Mouse (Mus musculus) ES-Bruce4 (cell line): Measurements from ENCODE around the gene Adora2a.
"Not testable (repeated sequence)": the region's sequence is repeated elsewhere in the genome, so short reads cannot be mapped to it uniquely, and the experiment has no call there.

Experiments
- CTCF ChIP-seq: IDR thresholded peaks from one replicate; pipeline ENCODE4 v1.8.1; 2011; ENCODE audit warnings: low read depth, low read length
- EP300 ChIP-seq: IDR thresholded peaks from 2 replicates; pipeline ENCODE4 v1.6.1; 2011; ENCODE audit warnings: low read depth, low read length; ENCODE audit not compliant: insufficient read depth
- POLR2A ChIP-seq: IDR thresholded peaks from one replicate; pipeline ENCODE4 v1.8.1; 2011; ENCODE audit warnings: low read length; ENCODE audit not compliant: insufficient read depth

DNA sequence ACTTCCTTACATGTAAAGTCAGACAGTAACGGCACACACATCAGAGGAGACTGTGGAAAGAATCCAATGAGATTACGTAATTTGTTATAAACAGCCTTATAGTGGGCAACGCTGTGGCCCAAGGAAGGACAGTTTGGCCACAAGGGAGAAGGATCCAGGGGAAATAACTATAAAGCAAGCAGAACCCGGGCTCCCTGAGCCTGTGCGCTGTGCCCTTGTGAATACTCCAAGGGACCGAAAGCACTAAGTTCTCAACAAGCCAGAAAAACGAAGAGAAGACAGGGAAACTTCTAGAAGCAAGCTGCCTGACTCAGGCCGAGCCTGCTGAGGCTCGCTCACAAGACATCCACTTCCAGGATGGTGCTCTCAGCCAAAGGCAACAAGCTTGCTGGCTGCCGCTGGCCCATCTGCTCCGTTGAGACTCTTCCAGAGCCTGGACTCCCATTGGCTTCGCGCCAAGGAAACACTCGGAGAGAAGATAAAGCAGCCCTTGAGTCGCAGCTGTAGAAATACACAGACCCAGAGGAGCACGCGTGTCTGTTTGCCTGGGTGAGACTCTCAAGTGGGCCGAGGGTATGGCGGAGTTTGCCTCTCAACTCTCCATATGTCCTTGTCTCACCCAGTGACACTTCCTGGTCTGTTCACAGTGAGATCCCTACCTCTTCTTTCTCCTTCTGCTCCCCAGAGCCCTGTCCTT is 57.1 kb downstream of the Adora2a start:
- not testable (repeated sequence) for TF ChIP-seq POLR2A, CTCF, EP300
